Mouse (Mus musculus): ENCODE results near the gene Tmem94.

GRCm38 (mm10) chr11:115834033-115834432 lies 68.8 kb downstream of the Tmem94 start:
- TF ChIP-seq POLR2A (IDR thresholded peaks at IDR 0.05; ENCODE audit: control insufficient read depth, low read depth, low read length) (no peak), CTCF (IDR thresholded peaks at IDR 0.05; ENCODE audit: control insufficient read depth, insufficient read depth, insufficient replicate concordance, low read depth, low read length) (no peak)
